Mouse (Mus musculus) heart, embryonic 14.5 days (tissue): ENCODE data around the gene Rpl12. TPM values are rescaled to one million over a fixed set of nuclear protein-coding genes. Genes with fewer than 3 reads are reported as not detected.

ENCODE experiments used
- ATAC-seq: fragments of 200-750 bp; cut with Nextera tagmentation; 2 replicates; pipeline ENCODE4 v1.8.0; 2017; ENCODE audit warnings: low read depth, moderate TSS enrichment; ENCODE audit not compliant: insufficient number of reproducible peaks, insufficient read depth, low FRiP score
- H3K27ac ChIP-seq, 2 experiments: fragments of 200-500 bp in 1 of 2; fragments of 300-500 bp in 1 of 2; sonication (generic) in 1 of 2; replicated peaks in 1 of 2; 2 replicates each; pipeline ENCODE4 v1.5.1; 2012 to 2014; ENCODE audit warnings: low read depth in 2 of 2, low read length in 2 of 2, control low read depth in 1 of 2, mild to moderate bottlenecking in 1 of 2, mixed read lengths in 1 of 2; ENCODE audit not compliant: control insufficient read depth in 1 of 2, insufficient read depth in 1 of 2
- H3K27me3 ChIP-seq: fragments of 300-500 bp; sonication (generic); 2 replicates; pipeline ENCODE4 v1.6.1; 2014; ENCODE audit warnings: mild to moderate bottlenecking, low read length, control low read depth; ENCODE audit not compliant: control insufficient read depth, insufficient read depth
- H3K36me3 ChIP-seq: fragments of 300-500 bp; sonication (generic); 2 replicates; pipeline ENCODE4 v1.6.1; 2014; ENCODE audit warnings: mild to moderate bottlenecking, control low read depth, low read length, mixed read lengths; ENCODE audit not compliant: control insufficient read depth, insufficient read depth
- H3K4me1 ChIP-seq, 2 experiments: fragments of 200-500 bp in 1 of 2; fragments of 300-500 bp in 1 of 2; sonication (generic) in 1 of 2; 2 replicates each; pipeline ENCODE4 v1.6.1; 2012 to 2014; ENCODE audit warnings: low read length in 2 of 2, control low read depth in 1 of 2, mixed read lengths in 1 of 2; ENCODE audit not compliant: control insufficient read depth in 2 of 2, insufficient read depth in 2 of 2
- H3K4me2 ChIP-seq: fragments of 300-500 bp; sonication (generic); 2 replicates; pipeline ENCODE4 v1.6.1; 2014; ENCODE audit warnings: mild to moderate bottlenecking, low read length
- H3K4me3 ChIP-seq, 2 experiments: fragments of 200-500 bp in 1 of 2; fragments of 300-500 bp in 1 of 2; sonication (generic) in 1 of 2; 2 replicates each; pipeline ENCODE4 v1.5.1; 2012 to 2014; ENCODE audit warnings: low read length in 2 of 2, mild to moderate bottlenecking in 2 of 2, control low read depth in 1 of 2, low read depth in 1 of 2, moderate library complexity in 1 of 2; ENCODE audit not compliant: control insufficient read depth in 1 of 2, insufficient read depth in 1 of 2
- H3K9ac ChIP-seq: fragments of 300-500 bp; sonication (generic); 2 replicates; pipeline ENCODE4 v1.6.1; 2014; ENCODE audit warnings: mild to moderate bottlenecking, low read length
- H3K9me3 ChIP-seq: fragments of 300-500 bp; sonication (generic); 2 replicates; pipeline ENCODE4 v1.6.1; 2016; ENCODE audit warnings: low read length, control low read depth; ENCODE audit not compliant: control insufficient read depth
- WGBS: fragments of 180-500 bp; shearing (Covaris S2); extraction: QIAGEN DNeasy Blood & Tissue Kit; methylation state at CpG from one replicate; pipeline ENCODE4 v1.1.7; 2014; 5-methylcytosine and 5-hydroxymethylcytosine counted together
- polyA plus RNA-seq: library from polyadenylated mRNA; unstranded; fragments of >200 nt; fragmentation: Nextera tagmentation; extraction: Ambion mirVana; gene quantifications from 2 replicates; pipeline ENCODE4 v1.2.1, GENCODE M21; 2014

Rpl12 gene
- polyA plus RNA-seq, 1 experiment from 2014 or later = 129 TPM

DNA sequence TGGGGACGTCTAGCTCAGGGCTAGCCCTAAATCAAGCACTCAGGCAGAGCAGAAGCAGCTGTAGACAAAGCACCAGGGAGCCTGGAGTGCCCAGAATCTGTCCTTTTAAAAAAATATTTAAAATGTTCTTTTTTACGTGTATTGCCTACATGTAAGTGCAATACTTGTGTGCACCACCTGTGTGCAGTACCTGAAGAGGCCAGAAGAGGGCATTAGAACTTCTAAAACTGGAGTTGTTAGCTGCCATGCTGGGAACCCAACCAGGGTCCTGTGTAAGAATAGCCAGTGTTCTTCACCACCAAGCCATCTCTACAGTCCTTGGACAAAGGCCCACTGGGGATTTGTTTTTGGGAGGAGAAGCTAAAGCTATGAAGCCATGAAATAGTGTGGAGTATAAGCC is 6.8 kb upstream of the Rpl12 start:
- Histone ChIP-seq H3K4me2 (no peak overlapping the region), H3K36me3 (peaks cover 76% of the 10 kb centered on the region), H3K27me3 (no peaks in the 10 kb centered on the region), H3K4me3 (no peak overlapping the region), H3K4me1 (no peaks in the 10 kb centered on the region), H3K9ac (no peak overlapping the region), H3K27ac (no peak overlapping the region), H3K9me3 (0 out of 2 replicates have a peak, but pooled peaks cover 4% of the 10 kb centered on the region)
- WGBS = 90% methylated on average over 2 of the region's 2 CpGs
- ATAC-seq = no peak

DNA sequence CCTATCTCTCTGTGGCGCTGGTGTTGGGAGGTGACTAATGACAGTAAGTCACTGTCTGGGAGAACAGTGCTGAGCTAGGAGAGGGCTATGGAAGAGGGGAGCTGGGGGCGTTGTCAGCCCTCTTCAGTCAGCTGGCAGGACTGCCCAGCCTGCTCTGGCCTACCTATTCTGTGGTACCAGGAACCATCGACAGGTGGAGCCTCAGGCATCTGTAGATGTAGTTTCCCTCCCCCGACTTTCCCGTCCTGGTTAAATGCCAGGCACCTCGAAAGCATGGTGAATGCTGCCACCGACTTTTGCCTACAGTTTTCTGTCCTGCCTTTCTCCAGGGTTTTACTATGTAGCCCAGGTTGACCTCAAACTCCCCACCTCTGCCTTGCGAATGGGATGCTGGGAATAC is 4.0 kb upstream of the Rpl12 start:
- Histone ChIP-seq H3K4me2 (no peak overlapping the region), H3K4me3 (no peak overlapping the region), H3K36me3 (peaks cover 59% of the 10 kb centered on the region), H3K27ac (no peak overlapping the region), H3K9ac (no peak overlapping the region), H3K4me1 (peaks cover 5 to 8% of the 10 kb centered on the region in 2 experiments; a peak in 3 of 4 replicates), H3K9me3 (0 out of 2 replicates have a peak, but pooled peaks cover 4% of the 10 kb centered on the region), H3K27me3 (no peaks in the 10 kb centered on the region)
- 44% methylated on average over 8 of the region's 8 CpGs for WGBS
- no peak for ATAC-seq

DNA sequence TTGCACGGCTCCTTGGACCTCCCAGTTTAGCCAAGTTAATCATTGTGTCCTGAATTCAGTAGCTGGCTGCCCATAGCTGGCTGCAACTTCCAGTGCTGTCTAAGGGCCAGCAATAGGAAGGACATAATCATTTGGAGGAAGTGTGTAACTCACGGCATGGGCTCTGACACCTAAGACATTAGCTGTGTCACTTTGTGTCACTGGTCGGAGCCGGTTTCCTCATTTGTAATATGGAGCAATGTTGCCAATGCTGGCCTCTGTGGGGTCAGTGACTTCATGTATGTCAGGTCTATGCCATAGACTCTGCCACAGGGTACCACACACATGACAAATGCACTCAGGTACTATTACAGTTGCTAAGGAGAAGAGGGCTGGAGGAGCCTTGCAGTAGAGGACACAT is 1.1 kb upstream of the Rpl12 start:
- Histone ChIP-seq H3K36me3 (peaks cover 61% of the 10 kb centered on the region), H3K4me3 (no peak overlapping the region), H3K4me2 (peak overlapping the region; percentile 61), H3K27ac (no peak overlapping the region), H3K27me3 (no peaks in the 10 kb centered on the region), H3K9ac (peak overlapping the region; percentile 72), H3K9me3 (no peaks in the 10 kb centered on the region), H3K4me1 (peaks cover 11 to 19% of the 10 kb centered on the region in 2 experiments)
- WGBS = 85% methylated on average over 4 of the region's 4 CpGs
- no peak for ATAC-seq

- Histone ChIP-seq H3K4me2 (peak overlapping the region; percentile 61), H3K4me1 (peaks cover 11 to 24% of the 10 kb centered on the region in 2 experiments), H3K36me3 (peaks cover 41% of the 10 kb centered on the region), H3K4me3 (peak overlapping the region; percentile 54 to 72), H3K9ac (peak overlapping the region; percentile 72), H3K27ac (peak overlapping the region; percentile 45 to 77), H3K27me3 (no peaks in the 10 kb centered on the region), H3K9me3 (no peaks in the 10 kb centered on the region)
- WGBS = under 1% methylated on average over 33 of the region's 33 CpGs
- 0 out of 2 replicates have a peak, but pooled peaks have one; percentile 6 for ATAC-seq
Measured at GRCm38 (mm10) chr2:32962062-32962874, 909 bp downstream of the Rpl12 start.

DNA sequence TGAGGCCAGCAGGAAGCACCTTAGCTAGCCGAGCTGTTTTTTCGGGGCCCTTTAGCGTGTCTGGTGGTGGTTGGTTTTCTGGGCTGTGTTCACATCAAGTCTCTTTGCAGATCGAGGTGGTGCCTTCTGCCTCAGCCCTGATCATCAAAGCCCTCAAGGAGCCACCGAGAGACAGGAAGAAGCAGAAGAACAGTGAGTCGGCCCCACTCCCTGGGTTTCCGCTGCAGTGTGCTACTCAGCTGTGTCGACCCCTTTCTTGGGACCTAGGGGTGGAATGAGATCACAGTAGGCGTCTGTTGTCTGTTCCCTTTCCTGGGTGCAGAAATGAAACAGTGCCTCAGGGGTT is 1.5 kb downstream of the Rpl12 start:
- WGBS = 7% methylated on average over 9 of the region's 9 CpGs
- H3K27me3 ChIP-seq = no peaks in the 10 kb centered on the region
- peaks cover 15 to 28% of the 10 kb centered on the region in 2 experiments for H3K4me1 ChIP-seq
- H3K9me3 ChIP-seq = no peaks in the 10 kb centered on the region
- peak overlapping the region; percentile 45 to 77; a peak in 1 of 4 replicates for H3K27ac ChIP-seq
- peak overlapping the region; percentile 54 to 72 for H3K4me3 ChIP-seq
- ATAC-seq = no peak
- H3K9ac ChIP-seq = peak overlapping the region; percentile 72
- H3K36me3 ChIP-seq = peaks cover 36% of the 10 kb centered on the region
- peak overlapping the region; percentile 61 for H3K4me2 ChIP-seq

DNA sequence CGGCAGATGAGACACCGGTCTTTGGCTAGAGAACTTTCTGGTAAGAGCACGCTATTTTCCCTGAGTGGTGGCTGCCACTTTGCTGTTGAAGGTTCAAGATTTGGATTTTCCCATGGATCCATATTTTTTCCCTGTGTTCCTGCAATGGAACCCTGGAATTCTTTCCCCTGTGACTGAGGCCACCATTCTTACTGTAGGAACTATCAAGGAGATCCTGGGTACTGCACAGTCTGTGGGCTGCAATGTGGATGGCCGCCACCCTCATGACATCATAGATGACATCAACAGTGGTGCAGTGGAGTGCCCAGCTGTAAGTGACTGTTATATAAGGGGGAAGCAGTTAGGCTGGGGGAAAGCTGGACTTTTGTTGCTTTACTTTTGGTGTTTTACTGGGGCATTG is 2.2 kb downstream of the Rpl12 start:
- Histone ChIP-seq H3K4me1 (peaks cover 21 to 35% of the 10 kb centered on the region in 2 experiments), H3K9ac (peak overlapping the region; percentile 72), H3K27me3 (no peaks in the 10 kb centered on the region), H3K36me3 (peaks cover 32% of the 10 kb centered on the region), H3K4me2 (peak overlapping the region; percentile 61), H3K27ac (0 out of 4 replicates have a peak overlapping the region, but pooled peaks of 1 of the 2 experiments have one; percentile 11), H3K4me3 (peak overlapping the region in 1 of 2 experiments; percentile 54; a peak in 1 of 4 replicates), H3K9me3 (no peaks in the 10 kb centered on the region)
- 69% methylated on average over 4 of the region's 4 CpGs for WGBS
- ATAC-seq = no peak

DNA sequence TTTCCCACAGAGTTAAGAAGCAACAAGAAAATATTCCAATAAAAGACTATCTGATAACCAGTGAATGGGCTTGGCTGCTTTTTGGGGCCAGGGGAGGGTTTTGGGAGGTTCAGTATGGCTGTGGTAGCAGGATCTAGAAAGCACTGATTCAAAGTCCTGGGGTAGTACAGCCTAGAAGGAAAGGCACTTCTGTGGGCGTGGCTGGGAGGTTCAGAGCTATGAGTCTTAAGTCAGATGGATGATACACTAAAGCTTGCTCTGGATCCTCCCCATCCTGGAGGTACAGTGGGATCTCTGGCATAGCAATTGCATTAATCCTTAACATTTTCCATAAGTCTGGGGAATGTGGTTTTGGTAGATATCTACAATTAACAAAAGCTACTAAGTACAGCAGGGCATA is 2.6 kb downstream of the Rpl12 start:
- no peaks in the 10 kb centered on the region for H3K9me3 ChIP-seq
- WGBS = 77% methylated on average over 1 of the region's 1 CpGs
- peaks cover 30% of the 10 kb centered on the region for H3K36me3 ChIP-seq
- H3K4me3 ChIP-seq = no peak overlapping the region
- H3K4me1 ChIP-seq = peaks cover 21 to 40% of the 10 kb centered on the region in 2 experiments
- no peak for ATAC-seq
- H3K27ac ChIP-seq = no peak overlapping the region
- H3K9ac ChIP-seq = peak overlapping the region; percentile 72; the same call in 1 of the 2 replicates
- 0 out of 2 replicates have a peak overlapping the region, but pooled peaks have one; percentile 61 for H3K4me2 ChIP-seq
- no peaks in the 10 kb centered on the region for H3K27me3 ChIP-seq
